Mouse (Mus musculus) hindbrain, embryonic 13.5 days (tissue): ENCODE measurements around the gene Evi2. TPM values are rescaled to one million over a fixed set of nuclear protein-coding genes. Genes with fewer than 3 reads are reported as not detected.

ENCODE experiments used
- ATAC-seq: fragments of 200-750 bp; cut with Nextera tagmentation; 2 replicates; pipeline ENCODE4 v1.8.0; 2017; ENCODE audit warnings: moderate TSS enrichment; ENCODE audit not compliant: low FRiP score
- H3K27ac ChIP-seq: fragments of 300-500 bp; sonication (generic); 2 replicates; pipeline ENCODE4 v1.5.1; 2015; ENCODE audit warnings: inconsistent platforms, mild to moderate bottlenecking, moderate library complexity
- H3K27me3 ChIP-seq: fragments of 300-500 bp; sonication (generic); 2 replicates; pipeline ENCODE4 v1.6.1; 2015; ENCODE audit warnings: mild to moderate bottlenecking, inconsistent platforms
- H3K36me3 ChIP-seq: fragments of 300-500 bp; sonication (generic); 2 replicates; pipeline ENCODE4 v1.6.1; 2015; ENCODE audit warnings: mild to moderate bottlenecking, inconsistent platforms
- H3K4me1 ChIP-seq: fragments of 300-500 bp; sonication (generic); replicated peaks from 2 replicates; pipeline ENCODE4 v1.6.1; 2015; ENCODE audit warnings: inconsistent platforms
- H3K4me2 ChIP-seq: fragments of 300-500 bp; sonication (generic); 2 replicates; pipeline ENCODE4 v1.6.1; 2015; ENCODE audit warnings: inconsistent platforms, mild to moderate bottlenecking, moderate library complexity
- H3K4me3 ChIP-seq: fragments of 300-500 bp; sonication (generic); 2 replicates; pipeline ENCODE4 v1.5.1; 2015; ENCODE audit warnings: mild to moderate bottlenecking, inconsistent platforms
- H3K9ac ChIP-seq: fragments of 300-500 bp; sonication (generic); 2 replicates; pipeline ENCODE4 v1.6.1; 2015; ENCODE audit warnings: mild to moderate bottlenecking, inconsistent platforms
- H3K9me3 ChIP-seq: fragments of 300-500 bp; sonication (generic); 2 replicates; pipeline ENCODE4 v1.6.1; 2016; ENCODE audit warnings: inconsistent platforms
- WGBS: fragments of 180-500 bp; shearing (Covaris S2); methylation state at CpG from one replicate; pipeline ENCODE4 v1.1.7; 2015; 5-methylcytosine and 5-hydroxymethylcytosine counted together
- polyA plus RNA-seq: library from polyadenylated mRNA; unstranded; fragments of >200 nt; fragmentation: Nextera tagmentation; extraction: Ambion mirVana; gene quantifications from 2 replicates; pipeline ENCODE4 v1.2.1, GENCODE M21; 2015

Evi2 gene
- polyA plus RNA-seq, 1 experiment from 2014 or later: 0.75 TPM

DNA sequence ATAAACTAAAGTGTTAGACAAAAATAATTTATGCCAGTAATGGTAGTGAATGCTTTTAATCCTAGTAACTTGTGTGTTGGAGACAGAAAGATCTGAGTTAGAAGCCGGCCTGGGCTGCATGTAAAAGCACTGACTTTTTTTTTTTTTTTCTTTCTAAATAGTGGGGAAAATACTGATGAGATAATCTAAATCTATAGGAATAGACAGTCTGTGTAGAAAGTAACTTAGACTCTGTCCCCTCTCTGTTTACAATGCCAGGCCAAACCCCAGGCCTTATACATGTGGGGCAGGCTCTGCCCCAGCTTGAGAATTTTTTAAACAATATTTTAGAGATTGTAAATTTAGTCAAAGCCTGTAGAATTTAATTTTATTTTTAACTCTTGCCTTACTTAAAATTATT lies 7.4 kb downstream of the Evi2 start:
- no peaks in the 10 kb centered on the region for H3K4me1 ChIP-seq
- WGBS: 95% methylated on average over 1 of the region's 1 CpGs
- H3K27ac ChIP-seq: no peak overlapping the region
- H3K9ac ChIP-seq: no peak overlapping the region
- H3K4me3 ChIP-seq: no peak overlapping the region
- no peaks in the 10 kb centered on the region for H3K9me3 ChIP-seq
- H3K36me3 ChIP-seq: peaks cover 5% of the 10 kb centered on the region; the same call in 1 of the 2 replicates
- no peak for ATAC-seq
- no peak overlapping the region for H3K4me2 ChIP-seq
- no peaks in the 10 kb centered on the region for H3K27me3 ChIP-seq

DNA sequence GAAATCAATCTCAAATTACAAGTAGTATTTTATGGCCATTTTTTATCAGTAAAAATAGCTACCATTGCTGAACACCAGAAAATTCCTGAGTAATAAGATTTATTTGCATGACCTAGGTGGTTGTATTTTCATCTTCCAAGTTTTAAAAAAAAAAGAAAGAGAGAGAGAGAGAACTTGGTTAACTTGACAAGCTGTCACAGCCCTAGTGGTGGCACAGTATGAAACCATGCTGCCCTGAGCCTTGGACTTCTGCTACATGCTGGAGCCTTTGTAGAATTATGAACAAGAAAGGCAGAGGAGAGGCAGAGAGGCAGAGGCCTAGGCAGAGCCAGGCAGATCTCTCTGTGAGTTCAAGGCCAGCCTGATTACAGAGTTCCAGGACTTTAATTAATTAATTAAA lies 8.5 kb downstream of the Evi2 start:
- no peak overlapping the region for H3K27ac ChIP-seq
- H3K4me3 ChIP-seq: no peak overlapping the region
- no peaks in the 10 kb centered on the region for H3K27me3 ChIP-seq
- no peak overlapping the region for H3K4me2 ChIP-seq
- no peak for ATAC-seq
- no peaks in the 10 kb centered on the region for H3K4me1 ChIP-seq
- no peaks in the 10 kb centered on the region for H3K9me3 ChIP-seq
- H3K9ac ChIP-seq: no peak overlapping the region
- no peaks in the 10 kb centered on the region for H3K36me3 ChIP-seq

DNA sequence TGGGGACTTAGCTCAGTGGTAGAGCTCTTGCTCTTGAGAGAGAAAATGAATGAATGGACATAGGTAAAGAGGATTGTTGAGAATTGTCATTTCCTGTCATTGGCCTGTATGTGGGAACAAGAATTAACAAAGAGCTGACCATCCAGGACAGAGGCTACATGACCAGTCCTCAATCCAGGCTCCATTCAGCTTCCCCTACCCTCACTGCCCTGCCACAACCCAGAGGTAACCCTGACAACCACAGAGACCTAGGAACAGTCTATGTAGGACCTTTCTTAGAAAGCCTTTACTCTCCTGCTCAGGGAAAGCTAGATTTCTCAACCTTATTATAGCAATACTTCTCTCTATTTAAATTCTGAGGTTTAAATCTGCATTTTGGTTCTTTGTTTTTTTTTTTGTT lies 9.6 kb downstream of the Evi2 start:
- Histone ChIP-seq H3K4me2 (no peak overlapping the region), H3K9ac (no peak overlapping the region), H3K4me1 (no peaks in the 10 kb centered on the region), H3K27me3 (no peaks in the 10 kb centered on the region), H3K27ac (no peak overlapping the region), H3K9me3 (no peaks in the 10 kb centered on the region), H3K4me3 (no peak overlapping the region), H3K36me3 (no peaks in the 10 kb centered on the region)
- ATAC-seq: no peak

DNA sequence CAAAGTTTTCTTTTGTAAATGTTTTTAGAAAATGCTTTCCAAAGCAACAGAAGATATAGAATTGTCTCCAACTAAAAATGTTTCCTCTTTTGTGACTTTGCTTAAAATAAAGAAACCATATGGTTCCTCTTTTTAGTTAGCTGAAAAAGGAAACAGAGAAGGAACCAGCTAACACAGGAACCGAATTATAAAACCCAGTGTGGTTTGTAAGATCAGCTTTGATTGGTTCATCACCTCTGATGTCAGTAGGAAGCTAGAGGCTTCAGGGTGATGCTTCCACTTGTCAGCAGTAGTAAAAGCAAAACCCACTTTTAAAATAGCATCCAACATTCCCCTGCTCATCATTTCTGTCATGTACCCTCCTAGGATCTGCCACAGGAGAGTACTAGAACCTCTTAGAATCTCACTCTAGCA lies 10.5 kb downstream of the Evi2 start:
- WGBS: 89% methylated on average over 1 of the region's 1 CpGs
- ATAC-seq: no peak
- Histone ChIP-seq H3K27ac (no peak overlapping the region), H3K27me3 (no peaks in the 10 kb centered on the region), H3K4me2 (no peak overlapping the region), H3K4me3 (no peak overlapping the region), H3K4me1 (no peaks in the 10 kb centered on the region), H3K9me3 (no peaks in the 10 kb centered on the region), H3K9ac (no peak overlapping the region), H3K36me3 (no peaks in the 10 kb centered on the region)

DNA sequence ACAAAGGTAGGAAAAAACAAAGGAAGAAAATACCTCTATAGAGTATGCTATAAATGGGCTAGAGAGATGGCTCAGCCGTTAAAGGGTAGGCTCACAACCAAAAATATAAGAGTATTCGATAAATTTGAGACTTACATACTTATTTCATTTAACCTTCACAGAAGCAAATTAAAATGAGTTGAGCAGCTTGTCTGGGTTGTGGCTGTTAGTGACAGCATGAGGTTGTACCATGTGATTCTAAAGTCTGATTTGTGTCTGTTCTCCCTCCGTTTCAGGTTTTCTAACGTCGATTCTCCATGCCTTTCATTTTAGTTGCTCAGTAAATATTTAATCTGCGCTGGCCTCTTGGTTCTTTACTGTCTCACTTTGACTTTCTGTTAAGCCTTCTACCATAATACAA lies 11.1 kb downstream of the Evi2 start:
- Histone ChIP-seq H3K9me3 (no peaks in the 10 kb centered on the region), H3K27me3 (no peaks in the 10 kb centered on the region), H3K4me2 (no peak overlapping the region), H3K9ac (no peak overlapping the region), H3K27ac (no peak overlapping the region), H3K36me3 (no peaks in the 10 kb centered on the region), H3K4me1 (no peaks in the 10 kb centered on the region), H3K4me3 (no peak overlapping the region)
- ATAC-seq: no peak
- 91% methylated on average over 6 of the region's 6 CpGs for WGBS

DNA sequence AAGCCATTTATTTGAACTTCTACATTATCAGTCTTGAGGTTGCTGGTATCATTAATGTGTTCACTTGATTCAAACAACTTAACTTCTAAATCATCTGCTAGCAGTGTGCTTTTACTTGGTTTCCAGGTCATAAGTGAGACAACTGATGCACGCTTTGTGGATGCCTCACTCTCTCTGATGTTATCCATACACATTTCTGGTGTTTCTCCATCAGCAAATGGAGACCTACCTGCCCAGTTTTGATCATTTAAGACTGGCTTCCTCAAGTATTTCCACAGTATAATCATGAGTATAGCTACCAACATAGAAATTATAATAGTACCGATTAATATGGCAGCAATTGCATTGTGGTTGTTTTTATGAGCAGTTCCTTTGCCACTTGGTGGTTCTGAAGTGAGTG lies 14.6 kb downstream of the Evi2 start:
- Histone ChIP-seq H3K27ac (no peak overlapping the region), H3K9ac (no peak overlapping the region), H3K4me2 (no peak overlapping the region), H3K9me3 (no peaks in the 10 kb centered on the region), H3K27me3 (no peaks in the 10 kb centered on the region), H3K4me1 (no peaks in the 10 kb centered on the region), H3K36me3 (no peaks in the 10 kb centered on the region), H3K4me3 (no peak overlapping the region)
- no peak for ATAC-seq
- 96% methylated on average over 2 of the region's 2 CpGs for WGBS

DNA sequence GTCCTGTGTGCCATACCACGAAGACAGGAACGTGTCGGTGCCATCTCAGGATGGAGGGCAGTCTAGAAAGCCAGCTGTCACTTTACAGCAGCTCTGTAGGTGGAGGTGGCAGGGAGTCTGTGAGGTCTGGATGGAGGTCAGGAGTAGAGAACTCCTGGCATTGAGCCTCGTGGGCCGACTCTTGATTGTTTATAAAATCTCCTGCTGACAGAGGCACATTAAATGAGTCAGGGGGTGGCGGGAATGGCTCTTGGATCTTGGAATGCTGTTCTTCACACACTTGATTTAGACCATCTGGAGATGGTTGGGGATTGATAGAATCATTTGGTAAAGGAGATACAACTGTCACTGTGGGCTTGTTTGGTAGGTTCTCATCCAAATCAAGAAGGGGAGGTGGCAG lies 15.1 kb downstream of the Evi2 start:
- Histone ChIP-seq H3K9me3 (no peaks in the 10 kb centered on the region), H3K4me3 (no peak overlapping the region), H3K27me3 (no peaks in the 10 kb centered on the region), H3K9ac (no peak overlapping the region), H3K27ac (no peak overlapping the region), H3K4me2 (no peak overlapping the region), H3K4me1 (no peaks in the 10 kb centered on the region), H3K36me3 (no peaks in the 10 kb centered on the region)
- 73% methylated on average over 6 of the region's 6 CpGs for whole genome bisulfite sequencing
- ATAC-seq: no peak

DNA sequence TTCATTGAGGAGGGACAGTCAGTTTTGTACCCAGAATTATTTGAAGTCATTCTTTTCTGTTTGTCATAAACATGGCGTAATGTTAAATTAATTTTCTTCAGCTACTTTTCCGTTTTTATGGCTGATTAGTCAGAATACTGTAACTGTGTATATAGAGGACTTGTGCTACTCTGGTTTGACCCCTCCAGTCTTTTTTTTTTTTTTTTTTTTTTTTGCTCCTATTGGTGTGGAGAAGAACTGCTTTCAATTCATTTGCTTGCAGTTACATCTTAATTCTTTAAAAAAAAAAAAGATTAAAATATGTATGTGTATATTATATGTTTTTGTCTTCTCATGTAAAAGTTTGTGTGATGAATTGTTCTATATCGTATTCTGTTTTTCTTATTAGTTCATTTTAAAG lies 18.4 kb downstream of the Evi2 start:
- no peak overlapping the region for H3K9ac ChIP-seq
- H3K27me3 ChIP-seq: no peaks in the 10 kb centered on the region
- 90% methylated on average over 3 of the region's 3 CpGs for WGBS

DNA sequence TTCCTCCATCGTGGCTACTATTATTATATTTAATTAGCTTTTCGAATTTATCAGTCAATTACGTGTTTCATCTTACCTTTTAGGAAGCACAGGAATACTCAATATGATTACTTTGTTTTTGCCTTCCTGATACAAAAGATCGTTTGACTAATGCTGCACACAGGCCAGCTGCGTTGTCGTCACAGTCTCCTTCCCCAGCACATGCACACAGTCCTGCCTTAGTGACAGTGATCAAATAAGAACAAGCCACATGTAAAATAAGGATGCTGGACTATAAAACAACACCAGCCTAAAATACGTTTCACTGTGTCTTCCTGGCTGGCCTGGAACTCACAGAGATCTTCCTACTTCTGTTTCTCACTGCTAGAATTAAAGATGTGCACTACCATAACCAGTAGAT lies 25.9 kb downstream of the Evi2 start:
- no peak for ATAC-seq
- Histone ChIP-seq H3K4me2 (no peak overlapping the region), H3K4me3 (no peak overlapping the region), H3K27me3 (no peaks in the 10 kb centered on the region), H3K4me1 (peaks cover 16% of the 10 kb centered on the region), H3K36me3 (no peaks in the 10 kb centered on the region), H3K27ac (no peak overlapping the region), H3K9me3 (no peaks in the 10 kb centered on the region), H3K9ac (no peak overlapping the region)
- 75% methylated on average over 7 of the region's 7 CpGs for WGBS

More for the DNA sequence above, 18.4 kb downstream of the Evi2 start:
- Histone ChIP-seq H3K36me3 (no peaks in the 10 kb centered on the region), H3K4me1 (no peaks in the 10 kb centered on the region), H3K4me3 (no peak overlapping the region), H3K9me3 (no peaks in the 10 kb centered on the region), H3K27ac (no peak overlapping the region), H3K4me2 (no peak overlapping the region)
- ATAC-seq: no peak

DNA sequence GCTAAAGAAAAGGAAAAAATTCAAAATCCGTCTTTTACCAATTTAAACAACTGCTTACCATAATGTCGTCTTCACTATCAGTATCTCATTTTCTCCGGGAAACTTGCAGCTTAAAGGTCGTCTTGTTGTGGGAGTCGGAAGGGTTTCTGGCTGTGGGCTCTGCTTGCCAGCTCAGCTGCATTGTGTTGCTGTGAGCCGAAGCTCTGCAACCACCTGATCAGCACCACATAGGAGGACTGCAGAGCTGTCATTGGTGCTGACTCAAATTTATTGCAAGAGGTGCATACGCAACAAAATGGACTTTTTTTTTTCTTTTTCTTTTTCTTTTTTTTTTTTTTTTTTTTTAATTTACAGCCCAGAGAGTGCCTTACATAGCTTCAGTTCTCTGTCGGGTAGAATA lies 26.5 kb downstream of the Evi2 start, which contains the start of gene Omg:
Gene Omg, minus strand, starts transcription at position 240 of the 400 bp plus-strand sequence.
- 26% methylated on average over 8 of the region's 8 CpGs for WGBS

DNA sequence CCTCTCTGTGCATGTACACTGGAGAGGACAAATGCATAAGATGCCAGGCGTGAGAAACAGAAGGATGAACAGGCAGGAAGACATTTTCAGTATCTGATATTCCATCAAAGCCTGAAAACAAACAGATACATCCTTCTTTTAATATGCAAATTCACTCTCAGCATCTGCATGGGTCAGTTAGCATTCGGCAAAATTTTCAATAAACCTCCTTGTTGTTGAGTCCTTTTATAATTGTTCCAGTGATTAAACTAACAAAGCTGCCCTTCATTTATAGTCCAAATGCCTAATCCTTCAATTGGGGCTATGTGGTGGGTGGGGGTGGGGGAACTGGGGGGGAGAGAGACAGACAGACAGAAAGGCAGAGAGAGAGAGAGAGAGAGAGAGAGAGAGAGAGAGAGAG lies 27.5 kb downstream of the Evi2 start:
- H3K27me3 ChIP-seq: no peaks in the 10 kb centered on the region
- ATAC-seq: no peak
- H3K4me1 ChIP-seq: peaks cover 16% of the 10 kb centered on the region
- H3K9ac ChIP-seq: no peak overlapping the region
- no peak overlapping the region for H3K4me3 ChIP-seq
- H3K36me3 ChIP-seq: no peaks in the 10 kb centered on the region
- 24% methylated on average over 2 of the region's 2 CpGs for WGBS
- H3K9me3 ChIP-seq: no peaks in the 10 kb centered on the region
- H3K4me2 ChIP-seq: no peak overlapping the region
- peak overlapping the region; percentile 60; the same call in 1 of the 2 replicates for H3K27ac ChIP-seq

More for the DNA sequence above, 26.5 kb downstream of the Evi2 start, which contains the start of gene Omg:
- Histone ChIP-seq H3K36me3 (no peaks in the 10 kb centered on the region), H3K9ac (no peak within 1 kb of the TSS), H3K9me3 (no peaks in the 10 kb centered on the region), H3K27ac (peak within 1 kb of the TSS; percentile 60), H3K4me1 (peaks cover 16% of the 10 kb centered on the region), H3K27me3 (no peaks in the 10 kb centered on the region), H3K4me3 (no peak within 1 kb of the TSS), H3K4me2 (0 out of 2 replicates have a peak within 1 kb of the TSS, but pooled peaks have one; percentile 13)
- no peak for ATAC-seq

DNA sequence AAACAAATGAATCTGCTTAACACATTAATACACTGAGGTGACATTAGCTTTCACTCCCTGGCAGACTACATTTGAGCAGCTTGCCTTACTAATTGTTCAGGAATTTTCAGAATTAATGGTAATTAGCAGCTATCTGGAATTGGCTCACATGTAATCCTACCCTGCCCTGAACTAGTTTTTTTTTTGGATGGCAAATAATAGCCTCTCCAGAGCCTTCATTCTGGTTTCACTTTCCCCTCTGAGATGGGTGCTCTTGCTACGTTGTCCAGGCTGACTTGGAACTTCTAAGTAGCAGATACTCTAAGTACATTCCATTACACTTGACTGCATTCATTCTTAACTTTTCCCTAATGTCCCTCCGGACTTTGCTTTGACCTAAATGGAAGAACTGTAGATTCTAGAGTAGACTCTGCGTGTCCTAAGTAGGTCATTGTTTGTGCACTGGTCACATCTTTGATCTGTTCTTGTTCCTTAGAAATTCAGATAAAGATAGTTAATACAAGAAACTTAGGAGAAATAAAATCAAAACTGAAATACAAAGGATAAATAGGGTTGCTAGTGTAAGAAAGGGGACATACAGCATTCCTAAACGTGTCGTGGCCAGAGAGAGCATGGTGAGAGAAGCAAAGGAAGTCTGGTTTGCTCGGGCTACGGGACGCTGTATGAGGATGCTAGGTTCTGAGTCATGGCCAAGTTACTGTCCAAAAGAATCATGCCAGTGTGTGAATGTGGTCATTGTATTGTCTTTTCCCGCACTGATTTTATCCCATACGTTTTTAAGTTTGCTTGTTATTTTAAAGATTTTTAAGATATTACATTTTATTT lies 35.2 kb downstream of the Evi2 start:
- Histone ChIP-seq H3K36me3 (peaks cover 10% of the 10 kb centered on the region), H3K27ac (no peak overlapping the region), H3K9ac (no peak overlapping the region), H3K4me3 (no peak overlapping the region), H3K27me3 (no peaks in the 10 kb centered on the region), H3K4me2 (no peak overlapping the region), H3K9me3 (no peaks in the 10 kb centered on the region), H3K4me1 (no peaks in the 10 kb centered on the region)
- ATAC-seq: no peak
- WGBS: 81% methylated on average over 10 of the region's 10 CpGs

DNA sequence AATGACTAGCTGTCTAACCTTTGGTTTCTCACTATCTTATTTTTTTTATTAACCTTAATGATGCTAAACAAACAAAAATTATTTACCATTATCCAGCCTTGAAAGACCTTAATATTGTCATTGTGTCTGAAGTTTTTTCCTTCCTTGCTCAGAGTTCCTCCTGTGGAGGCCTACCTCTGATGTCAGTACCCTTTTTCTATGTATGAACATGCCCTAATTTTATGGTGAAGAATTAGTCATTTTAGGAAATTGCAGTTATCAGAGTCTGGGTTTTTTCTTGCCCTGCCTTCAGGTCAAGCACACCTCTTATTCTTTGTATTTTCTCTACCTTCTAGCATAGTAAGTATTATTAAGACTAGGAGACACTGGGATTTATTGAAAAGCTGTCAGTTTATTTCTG lies 45.7 kb downstream of the Evi2 start:
- Histone ChIP-seq H3K4me1 (no peaks in the 10 kb centered on the region), H3K9me3 (no peaks in the 10 kb centered on the region), H3K9ac (no peak overlapping the region), H3K4me3 (no peak overlapping the region), H3K27ac (no peak overlapping the region), H3K27me3 (no peaks in the 10 kb centered on the region), H3K36me3 (peaks cover 17% of the 10 kb centered on the region), H3K4me2 (no peak overlapping the region)
- no peak for ATAC-seq
